Mouse (Mus musculus) kidney, adult 2 months (tissue): ENCODE data around the gene Commd6. TPM values are rescaled to one million over a fixed set of nuclear protein-coding genes. Genes with fewer than 3 reads are reported as not detected.

ENCODE experiments used
- DNase-seq: peaks from one replicate; pipeline ENCODE4 v3.0.0; 2021
- H3K27ac ChIP-seq: fragments of 200-500 bp; 2 replicates; pipeline ENCODE4 v1.5.1; 2012; ENCODE audit warnings: low read depth, low read length, control low read depth, inconsistent platforms; ENCODE audit not compliant: insufficient read depth
- H3K27me3 ChIP-seq: fragments of 200-500 bp; replicated peaks from 2 replicates; pipeline ENCODE4 v1.6.1; 2012; ENCODE audit warnings: mild to moderate bottlenecking, moderate library complexity, low read length, inconsistent platforms; ENCODE audit not compliant: control insufficient read depth, insufficient read depth
- H3K36me3 ChIP-seq: fragments of 200-500 bp; 2 replicates; pipeline ENCODE4 v1.6.1; 2012; ENCODE audit warnings: mild to moderate bottlenecking, moderate library complexity, low read length, inconsistent platforms; ENCODE audit not compliant: control insufficient read depth, insufficient read depth
- H3K4me1 ChIP-seq: fragments of 200-500 bp; 2 replicates; pipeline ENCODE4 v1.6.1; 2011; ENCODE audit warnings: low read length; ENCODE audit not compliant: control insufficient read depth, insufficient read depth
- H3K4me3 ChIP-seq: fragments of 200-500 bp; 2 replicates; pipeline ENCODE4 v1.5.1; 2011; ENCODE audit warnings: mild to moderate bottlenecking, low read depth, low read length, control low read depth; ENCODE audit not compliant: insufficient read depth
- CTCF ChIP-seq: fragments of 200-500 bp; conservative IDR thresholded peaks from 2 replicates; pipeline ENCODE4 v1.5.1; 2011; ENCODE audit warnings: low read depth, mild to moderate bottlenecking, control low read depth, low read length, moderate library complexity, mixed read lengths; ENCODE audit not compliant: insufficient read depth, insufficient read length
- POLR2A ChIP-seq: fragments of 200-500 bp; IDR thresholded peaks from one replicate; pipeline ENCODE4 v1.6.1; 2011; ENCODE audit warnings: low read depth, low read length, control low read depth
- WGBS: fragments of 180-500 bp; shearing (Covaris S2); methylation state at CpG from one replicate; pipeline ENCODE4 v1.1.7; 2018; 5-methylcytosine and 5-hydroxymethylcytosine counted together
- polyA plus RNA-seq: library from polyadenylated mRNA; depleted of rRNA; stranded (reverse); fragments of >200 nt; gene quantifications from 2 replicates; pipeline ENCODE4 v1.2.3, GENCODE M21; 2012

Commd6 gene
- polyA plus RNA-seq, 1 experiment = 48.6 TPM

DNA sequence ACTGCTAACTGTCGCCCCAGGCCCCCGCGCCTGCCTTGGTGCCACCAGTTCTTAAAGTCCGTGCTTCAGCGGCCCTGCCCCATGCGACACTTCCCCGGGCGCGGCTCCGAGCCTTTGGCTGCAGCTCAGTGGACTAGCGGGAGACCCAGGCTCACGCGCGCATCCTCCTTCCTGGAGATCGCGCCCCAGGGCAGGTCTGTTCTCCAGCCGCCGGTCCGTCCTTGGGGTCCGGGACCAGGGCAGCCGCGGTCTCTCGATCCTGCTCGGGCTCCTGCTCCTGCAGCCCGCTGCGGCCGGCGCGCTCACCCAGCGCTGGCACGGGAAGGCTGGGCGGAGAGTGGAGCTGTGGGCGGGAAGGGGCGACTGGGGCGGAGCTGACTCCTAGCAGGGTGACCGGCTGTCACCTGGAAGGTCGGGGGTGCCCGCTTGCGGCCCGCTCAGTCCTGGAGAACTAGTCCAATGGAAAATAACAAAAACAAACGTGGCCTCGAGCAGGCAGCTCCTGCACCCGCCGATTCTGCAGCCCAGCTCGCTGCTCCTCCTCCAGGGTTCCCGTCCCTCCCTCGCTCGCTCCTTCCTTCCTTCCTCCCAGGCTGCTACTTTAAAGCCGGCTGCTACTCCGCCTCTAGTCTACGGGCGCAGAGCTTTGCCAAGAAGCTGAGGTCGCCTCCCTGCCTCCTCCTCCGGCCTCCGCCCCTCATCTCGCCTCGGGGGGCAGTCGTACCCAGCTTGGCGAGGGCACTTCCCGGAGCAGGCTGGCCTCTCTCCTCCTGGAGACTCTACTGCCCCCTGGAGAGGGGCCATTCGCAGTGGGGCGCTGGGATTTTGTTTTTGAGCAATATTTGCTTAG is 31.7 kb downstream of the Commd6 start, which contains the start of gene Tbc1d4:
Tbc1d4 (minus strand) TSS at position 673 of the 850 bp plus-strand sequence.
- DNase-seq = peak; percentile 92
- Histone ChIP-seq H3K27me3 (no peaks in the 10 kb centered on the region), H3K27ac (peak within 1 kb of the TSS; percentile 90), H3K4me3 (peak within 1 kb of the TSS; percentile 86), H3K4me1 (no peaks in the 10 kb centered on the region), H3K36me3 (no peaks in the 10 kb centered on the region)
- TF ChIP-seq CTCF = peak; percentile 63
- TF ChIP-seq POLR2A = peak; percentile 17
- under 1% methylated on average over 62 of the region's 62 CpGs for WGBS

DNA sequence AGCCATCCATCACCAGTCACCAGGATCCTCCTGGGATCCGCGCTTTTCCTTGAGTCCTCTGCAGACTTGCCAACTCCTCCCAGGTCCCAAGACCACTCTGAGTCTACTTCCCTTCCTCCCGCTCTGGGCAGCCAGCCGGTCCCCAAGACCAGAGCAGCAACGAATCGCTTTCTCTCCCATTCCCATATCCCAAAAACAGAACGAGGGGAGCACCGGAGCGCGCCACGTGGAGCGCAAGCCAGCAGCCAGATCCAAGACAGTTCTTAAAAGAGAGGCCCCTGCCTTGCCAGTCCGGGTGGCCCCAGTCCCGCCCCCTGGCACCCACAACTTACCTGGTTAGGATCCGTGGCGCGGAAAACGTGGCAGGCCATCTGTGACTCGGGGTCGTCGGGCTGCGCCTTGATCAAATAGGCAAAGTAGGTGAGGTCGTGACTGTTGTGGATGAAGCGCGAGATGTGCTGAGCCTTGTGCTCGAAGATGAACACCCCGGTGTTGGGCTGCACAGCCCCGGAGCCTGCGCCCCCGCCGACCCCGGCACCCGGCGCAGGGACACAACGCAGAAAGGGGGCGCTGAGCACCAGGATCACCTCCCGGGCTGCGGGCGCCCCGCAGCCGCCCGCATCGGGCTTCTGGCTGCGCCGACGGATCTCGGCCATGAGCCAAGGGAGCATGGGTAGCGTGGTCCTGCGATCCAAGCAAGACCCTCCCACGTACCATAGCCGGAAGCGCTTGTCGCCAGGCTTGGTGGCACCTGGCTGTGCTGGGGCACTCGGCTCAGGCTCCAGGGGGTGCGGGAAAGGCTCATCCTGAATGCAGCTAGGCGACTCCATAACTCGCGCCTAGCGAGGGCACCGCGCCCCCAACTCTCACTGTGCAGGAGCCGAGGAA is 32.6 kb downstream of the Commd6 start:
- H3K27ac ChIP-seq = peak overlapping the region; percentile 27; the same call in 1 of the 2 replicates
- H3K4me1 ChIP-seq = no peaks in the 10 kb centered on the region
- no peaks in the 10 kb centered on the region for H3K27me3 ChIP-seq
- peak overlapping the region; percentile 86 for H3K4me3 ChIP-seq
- TF ChIP-seq CTCF = no peak
- TF ChIP-seq POLR2A = no peak
- H3K36me3 ChIP-seq = no peaks in the 10 kb centered on the region
- DNase-seq = peak; percentile 33
- under 1% methylated on average over 62 of the region's 62 CpGs for WGBS

DNA sequence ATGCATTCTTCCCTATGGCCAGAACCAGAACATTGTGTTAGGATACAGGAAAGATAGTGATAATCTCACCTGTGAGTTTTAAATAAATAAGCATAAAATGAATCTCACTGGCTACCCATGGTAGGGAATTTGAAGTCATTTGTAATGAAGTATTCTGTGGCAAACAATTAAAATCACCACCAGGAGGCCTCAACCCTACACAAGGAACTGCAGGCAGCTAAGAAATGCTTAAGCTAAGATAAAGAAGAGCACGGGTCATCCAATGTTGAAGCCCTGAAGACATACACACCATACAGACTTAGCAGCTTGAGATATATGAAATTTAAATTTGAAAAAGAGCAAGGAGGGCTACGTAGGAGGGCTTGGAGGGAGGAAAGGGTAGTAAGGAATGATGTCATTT is 34.6 kb downstream of the Commd6 start:
- no peak overlapping the region for H3K4me3 ChIP-seq
- no peaks in the 10 kb centered on the region for H3K4me1 ChIP-seq
- TF ChIP-seq POLR2A (no peak), CTCF (no peak)
- no peak for DNase-seq
- no peaks in the 10 kb centered on the region for H3K27me3 ChIP-seq
- no peaks in the 10 kb centered on the region for H3K36me3 ChIP-seq
- no peak overlapping the region for H3K27ac ChIP-seq
- WGBS = 69% methylated on average over 2 of the region's 2 CpGs

DNA sequence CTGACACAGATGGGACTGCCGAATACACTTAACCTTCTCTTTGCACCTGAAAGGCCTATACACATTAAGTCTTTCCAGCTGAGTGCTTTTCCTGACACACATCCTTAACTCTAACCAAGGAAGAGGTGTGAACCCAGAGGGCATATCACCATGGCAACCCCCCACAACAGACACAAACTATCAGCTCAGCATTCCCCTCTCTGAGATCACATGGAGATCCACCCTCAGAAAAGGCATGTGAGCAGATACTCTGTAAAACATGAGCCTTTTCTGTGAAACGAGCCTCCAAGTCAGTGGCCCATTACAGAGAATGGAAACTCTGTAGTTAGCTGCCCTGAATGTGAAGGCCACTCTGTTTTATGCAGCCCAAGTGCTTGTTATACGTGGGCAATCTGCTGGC is 37.6 kb downstream of the Commd6 start:
- H3K4me1 ChIP-seq = no peaks in the 10 kb centered on the region
- no peaks in the 10 kb centered on the region for H3K27me3 ChIP-seq
- WGBS = 44% methylated on average over 3 of the region's 3 CpGs
- peak; percentile 11 for DNase-seq
- TF ChIP-seq CTCF (no peak), POLR2A (no peak)
- no peaks in the 10 kb centered on the region for H3K36me3 ChIP-seq
- H3K27ac ChIP-seq = no peak overlapping the region
- H3K4me3 ChIP-seq = no peak overlapping the region

DNA sequence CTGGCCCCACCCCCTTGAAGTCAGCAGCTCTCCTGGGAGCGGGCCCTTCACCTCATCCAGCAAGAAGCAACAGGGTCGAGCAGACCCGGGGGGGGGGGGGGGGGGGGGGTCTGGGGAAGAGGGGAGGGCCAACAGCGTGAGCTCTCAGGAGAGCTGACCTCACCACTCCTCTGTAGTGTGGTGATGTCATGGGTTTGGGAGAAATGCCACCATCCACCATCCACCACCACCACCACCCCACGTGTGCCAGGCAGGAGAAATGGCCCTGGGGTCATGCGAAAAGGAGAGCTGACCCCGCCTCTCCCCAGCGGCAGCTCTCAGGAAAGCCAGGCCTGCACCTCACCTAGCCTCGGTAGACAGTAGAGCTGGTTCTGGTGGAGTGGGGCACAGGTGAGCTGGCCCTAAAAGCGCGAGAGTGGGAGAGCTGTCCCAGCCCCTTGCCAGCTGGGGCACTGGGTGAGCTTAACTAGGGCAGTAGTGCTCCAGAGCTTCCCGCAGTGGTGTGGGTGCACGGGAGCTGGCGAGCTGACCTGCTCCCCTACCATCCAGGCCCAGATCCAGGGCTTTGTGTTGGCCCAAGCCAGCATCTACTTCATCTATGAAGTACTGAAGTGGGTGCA is 43.3 kb downstream of the Commd6 start:
- no peaks in the 10 kb centered on the region for H3K27me3 ChIP-seq
- no peak for TF ChIP-seq POLR2A
- TF ChIP-seq CTCF = no peak
- no peak for DNase-seq
- H3K4me1 ChIP-seq = no peaks in the 10 kb centered on the region
- H3K4me3 ChIP-seq = no peak overlapping the region
- no peaks in the 10 kb centered on the region for H3K36me3 ChIP-seq
- 90% methylated on average over 13 of the region's 14 CpGs for WGBS
- no peak overlapping the region for H3K27ac ChIP-seq

DNA sequence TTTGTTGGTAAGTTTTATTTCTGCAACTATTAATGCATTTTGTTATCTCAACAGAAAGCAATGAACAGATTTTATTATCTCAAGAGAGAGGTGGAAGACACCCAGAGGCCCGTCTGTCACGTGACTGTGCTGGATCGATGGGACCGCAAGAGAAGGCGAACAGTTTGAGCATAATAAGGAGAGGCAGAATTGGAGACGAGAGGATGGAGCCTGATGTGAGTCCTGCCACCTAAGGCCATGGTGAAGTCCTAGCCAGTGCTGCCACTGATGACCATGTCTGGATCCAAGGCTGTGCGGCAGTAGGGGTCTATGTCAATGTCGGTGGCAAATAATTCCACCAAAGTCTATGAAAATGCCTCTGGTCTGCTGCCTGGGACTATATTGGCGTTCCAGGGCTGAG is 43.8 kb downstream of the Commd6 start:
- Histone ChIP-seq H3K27me3 (no peaks in the 10 kb centered on the region), H3K36me3 (no peaks in the 10 kb centered on the region), H3K27ac (no peak overlapping the region), H3K4me1 (no peaks in the 10 kb centered on the region), H3K4me3 (no peak overlapping the region)
- DNase-seq = no peak
- TF ChIP-seq POLR2A = no peak
- TF ChIP-seq CTCF = no peak
- WGBS = 99% methylated on average over 9 of the region's 9 CpGs
